Mouse (Mus musculus) spleen, embryonic (tissue): ENCODE measurements around the gene Il22.
"Not testable (repeated sequence)": the region's sequence is repeated elsewhere in the genome, so short reads cannot be mapped to it uniquely, and the experiment has no call there.

Experiments used
- CTCF ChIA-PET: fragments of 350-600 bp; sonication (Branson Sonifier 250); formaldehyde crosslinking; loops from one replicate; lab custom pipeline; 2022; lab: Charles Lee

Il22 gene

GRCm38 (mm10) chr10:118204642-118205041 lies at the start of gene Il22:
Il22 (plus strand) TSS chr10:118204942.
- CTCF ChIA-PET: no interaction called here

- CTCF ChIA-PET: interaction anchor here (0.5 to 0.6 kb wide), 6 partner anchors 24 to 1989 kb away, joined by 3 to 5 read pairs (median 3); no protein-coding TSS in a partner anchor
Observed at GRCm38 (mm10) chr10:118155932-118156331, 48.8 kb upstream of the Il22 start.

- CTCF ChIA-PET: no interaction called here
Observed at GRCm38 (mm10) chr10:118161131-118161530, 43.6 kb upstream of the Il22 start.

- CTCF ChIA-PET: interaction anchor here (0.6 kb wide), 1 partner anchor 1144 kb away, joined by 8 read pairs; no protein-coding TSS in a partner anchor
Observed at GRCm38 (mm10) chr10:118169212-118169611, 35.5 kb upstream of the Il22 start.

GRCm38 (mm10) chr10:118172416-118172815 lies 32.3 kb upstream of the Il22 start:
- CTCF ChIA-PET: interaction anchor here (0.6 kb wide), 2 partner anchors 8 to 75 kb away, joined by 3 read pairs; no protein-coding TSS in a partner anchor

GRCm38 (mm10) chr10:118172876-118173275 lies 31.9 kb upstream of the Il22 start:
- CTCF ChIA-PET: no interaction called here

- CTCF ChIA-PET: not testable (repeated sequence)
Observed at GRCm38 (mm10) chr10:118175542-118175941, 29.2 kb upstream of the Il22 start.

GRCm38 (mm10) chr10:118178735-118179151 lies 26.0 kb upstream of the Il22 start:
- CTCF ChIA-PET: no interaction called here

- CTCF ChIA-PET: no interaction called here
Observed at GRCm38 (mm10) chr10:118179265-118179664, 25.5 kb upstream of the Il22 start.

GRCm38 (mm10) chr10:118195150-118195549 lies 9.6 kb upstream of the Il22 start:
- CTCF ChIA-PET: not testable (repeated sequence)

GRCm38 (mm10) chr10:118215719-118216393 lies 11.1 kb downstream of the Il22 start:
- CTCF ChIA-PET: not testable (repeated sequence)

- CTCF ChIA-PET: not testable (repeated sequence)
Observed at GRCm38 (mm10) chr10:118227629-118228028, 22.9 kb downstream of the Il22 start.

GRCm38 (mm10) chr10:118232607-118233006 lies 27.9 kb downstream of the Il22 start:
- CTCF ChIA-PET: not testable (repeated sequence)

GRCm38 (mm10) chr10:118240680-118241079 lies 35.9 kb downstream of the Il22 start, which contains the start of gene Gm32717:
Gm32717 (minus strand) TSS chr10:118240780.
- CTCF ChIA-PET: not testable (repeated sequence)

- CTCF ChIA-PET: interaction anchor here (0.6 kb wide), 1 partner anchor 1019 kb away, joined by 3 read pairs; no protein-coding TSS in a partner anchor
Observed at GRCm38 (mm10) chr10:118249006-118249595, 44.4 kb downstream of the Il22 start.

GRCm38 (mm10) chr10:118250852-118251295 lies 46.1 kb downstream of the Il22 start:
- CTCF ChIA-PET: no interaction called here

- CTCF ChIA-PET: not testable (repeated sequence)
Observed at GRCm38 (mm10) chr10:118258388-118258787, 53.6 kb downstream of the Il22 start, which contains the start of gene Gm32802. Gm32802 (plus strand) TSS chr10:118258688.
